Mouse (Mus musculus) ES-Bruce4 (cell line): ENCODE results near the gene Mdga1.

Experiments used
- CTCF ChIP-seq: IDR thresholded peaks from one replicate; pipeline ENCODE4 v1.8.1; 2011; ENCODE audit warnings: low read depth, low read length
- EP300 ChIP-seq: IDR thresholded peaks from 2 replicates; pipeline ENCODE4 v1.6.1; 2011; ENCODE audit warnings: low read depth, low read length; ENCODE audit not compliant: insufficient read depth

GRCm38 (mm10) chr17:29801358-29801757 is 168.5 kb downstream of the Mdga1 start:
- no peak for TF ChIP-seq EP300
- peak; percentile 60 for TF ChIP-seq CTCF
